Mouse (Mus musculus) spleen, adult 2 months (tissue): ENCODE data around the gene Kat2b.

ENCODE experiments used
- CTCF ChIP-seq: fragments of 200-500 bp; IDR thresholded peaks from 2 replicates; pipeline ENCODE4 v1.5.1; 2011; ENCODE audit warnings: mild to moderate bottlenecking, inconsistent platforms; ENCODE audit not compliant: insufficient read depth, insufficient read length, insufficient replicate concordance; ENCODE audit errors: extremely low read depth
- POLR2A ChIP-seq: fragments of 200-500 bp; IDR thresholded peaks from 2 replicates; pipeline ENCODE4 v1.6.1; 2011; ENCODE audit warnings: low read depth, low read length, inconsistent platforms

GRCm38 (mm10) chr17:53557443-53557842 is 9.2 kb upstream of the Kat2b start:
- no peak for TF ChIP-seq CTCF
- no peak for TF ChIP-seq POLR2A
